Mouse (Mus musculus) c-Kit-positive CD71-positive TER-119-positive erythroid progenitor cells, embryonic 14.5 days (primary cell): ENCODE measurements around the gene Btbd35f11.
"Not testable (repeated sequence)": the region's sequence is repeated elsewhere in the genome, so short reads cannot be mapped to it uniquely, and the experiment has no call there.

Experiments used
- DNase-seq: peaks from one replicate; pipeline ENCODE4 v3.0.0-alpha.2; 2013; ENCODE audit warnings: low spot score

Btbd35f11 gene

GRCm38 (mm10) chrX:3443590-3443989 lies at the start of gene Btbd35f11:
Btbd35f11 (minus strand) TSS chrX:3443690.
- not testable (repeated sequence) for DNase-seq

DNA sequence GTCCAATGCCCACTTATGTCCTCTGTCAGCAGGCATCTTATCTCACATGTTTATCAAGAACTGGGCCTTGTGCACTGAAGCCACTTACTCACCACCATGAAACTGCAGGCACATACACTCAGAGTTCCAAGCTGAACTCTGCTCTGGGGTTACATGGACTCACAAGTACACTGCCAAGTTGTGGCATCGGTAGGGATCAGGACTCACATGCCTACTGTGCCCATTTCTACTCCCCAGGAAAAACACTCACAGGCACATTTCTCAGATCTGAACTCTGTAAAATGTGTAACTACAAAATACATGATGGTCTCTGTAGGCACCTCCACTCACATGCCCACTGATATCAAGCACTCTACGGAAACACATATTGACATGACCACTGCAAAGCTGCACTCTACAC lies 33.5 kb downstream of the Btbd35f11 start:
- not testable (repeated sequence) for DNase-seq
